Mouse (Mus musculus): Measurements from ENCODE around the gene Ckap5. TPM values are rescaled to one million over a fixed set of nuclear protein-coding genes. Genes with fewer than 3 reads are reported as not detected.
"Not testable (repeated sequence)": the region's sequence is repeated elsewhere in the genome, so short reads cannot be mapped to it uniquely, and the experiment has no call there.

The Ckap5 gene
- 10 to 100 TPM; 52.3 to 52.7 TPM for polyA plus RNA-seq (2017; shearing (Covaris generic))

- peak; percentile 95 for ATAC-seq
Measured at GRCm38 (mm10) chr2:91526294-91527146, at the start of gene Ckap5. TSS of gene Ckap5 (plus strand) at chr2:91526762.

GRCm38 (mm10) chr2:91476841-91477240, 49.7 kb upstream of the Ckap5 start:
- ATAC-seq = no peak

- ATAC-seq = no peak
Measured at GRCm38 (mm10) chr2:91480399-91480801, 46.2 kb upstream of the Ckap5 start.

- ATAC-seq = no peak
Measured at GRCm38 (mm10) chr2:91480805-91481514, 45.6 kb upstream of the Ckap5 start.

- no peak for ATAC-seq
Measured at GRCm38 (mm10) chr2:91484698-91485097, 41.9 kb upstream of the Ckap5 start.

- ATAC-seq = no peak
Measured at GRCm38 (mm10) chr2:91485256-91485655, 41.3 kb upstream of the Ckap5 start.

- not testable (repeated sequence) for ATAC-seq
Measured at GRCm38 (mm10) chr2:91487295-91487694, 39.3 kb upstream of the Ckap5 start.

- no peak for ATAC-seq
Measured at GRCm38 (mm10) chr2:91492071-91492635, 34.4 kb upstream of the Ckap5 start.

GRCm38 (mm10) chr2:91493981-91494380, 32.6 kb upstream of the Ckap5 start:
- ATAC-seq = no peak

GRCm38 (mm10) chr2:91498093-91498719, 28.4 kb upstream of the Ckap5 start:
- ATAC-seq = peak; percentile 36

- ATAC-seq = no peak
Measured at GRCm38 (mm10) chr2:91508076-91508475, 18.5 kb upstream of the Ckap5 start.

- no peak for ATAC-seq
Measured at GRCm38 (mm10) chr2:91517186-91517585, 9.4 kb upstream of the Ckap5 start.

GRCm38 (mm10) chr2:91527147-91527486, 555 bp downstream of the Ckap5 start:
- ATAC-seq = peak; percentile 29

GRCm38 (mm10) chr2:91537588-91538205, 11.1 kb downstream of the Ckap5 start:
- ATAC-seq = peak; percentile 98

- ATAC-seq = no peak
Measured at GRCm38 (mm10) chr2:91568125-91568524, 41.6 kb downstream of the Ckap5 start.

GRCm38 (mm10) chr2:91580894-91581293, 54.3 kb downstream of the Ckap5 start:
- no peak for ATAC-seq

- no peak for ATAC-seq
Measured at GRCm38 (mm10) chr2:91586242-91586641, 59.7 kb downstream of the Ckap5 start.

- ATAC-seq = no peak
Measured at GRCm38 (mm10) chr2:91600475-91600874, 73.9 kb downstream of the Ckap5 start.

- ATAC-seq = no peak
Measured at GRCm38 (mm10) chr2:91602389-91602788, 75.8 kb downstream of the Ckap5 start.

GRCm38 (mm10) chr2:91609370-91609769, 82.8 kb downstream of the Ckap5 start:
- not testable (repeated sequence) for ATAC-seq

- no peak for ATAC-seq
Measured at GRCm38 (mm10) chr2:91622356-91622755, 95.8 kb downstream of the Ckap5 start.

- not testable (repeated sequence) for ATAC-seq
Measured at GRCm38 (mm10) chr2:91623366-91623765, 96.8 kb downstream of the Ckap5 start.

- ATAC-seq = no peak
Measured at GRCm38 (mm10) chr2:91627486-91627885, 100.9 kb downstream of the Ckap5 start.
